Comparison of ENCODE assay signal across 10 mouse cellular contexts in genomic region chr5:135800927-135801326, GRCm38 (mm10). TPM values are rescaled to one million over a fixed set of nuclear protein-coding genes. Genes with fewer than 3 reads are reported as not detected.
DNase-seq lines count a peak whose midpoint lies in the region; ATAC-seq lines count a peak whose summit lies in the region.
"Had no signal": no experiment of that assay in that cellular context is flagged by ENCODE, and none has a peak within 500 bp of the region (broad histone marks: within the 10 kb centered on the region; RNA-seq: fewer than 3 reads in every experiment).

No protein-coding gene starts in this region.

- H3K36me3 ChIP-seq in forebrain, embryonic 10.5 days (replicated peaks) = no peaks in the 10 kb centered on the region
- H3K36me3 ChIP-seq in forebrain, embryonic 11.5 days (ENCODE audit: control insufficient read depth, insufficient read depth, low read length) = no peaks in the 10 kb centered on the region
- H3K36me3 ChIP-seq in hindbrain, embryonic 11.5 days (ENCODE audit: control insufficient read depth, insufficient read depth, low read length) = no peaks in the 10 kb centered on the region
- no peaks in the 10 kb centered on the region for H3K36me3 ChIP-seq in midbrain, embryonic 16.5 days (ENCODE audit: control insufficient read depth, insufficient read depth, low read length)
- H3K36me3 ChIP-seq in liver, embryonic 11.5 days (ENCODE audit: control insufficient read depth, insufficient read depth, low read length) = no peaks in the 10 kb centered on the region

- H3K9me3 ChIP-seq in forebrain, embryonic 10.5 days = no peaks in the 10 kb centered on the region
- no peaks in the 10 kb centered on the region for H3K9me3 ChIP-seq in forebrain, embryonic 11.5 days (ENCODE audit: control insufficient read depth, low read length)
- no peaks in the 10 kb centered on the region for H3K9me3 ChIP-seq in hindbrain, embryonic 11.5 days (ENCODE audit: control insufficient read depth, low read length)
- H3K9me3 ChIP-seq in midbrain, embryonic 16.5 days (replicated peaks; ENCODE audit: control insufficient read depth, low read length, poor library complexity, severe bottlenecking) = no peaks in the 10 kb centered on the region; the same call in 1 of the 2 replicates
- no peaks in the 10 kb centered on the region for H3K9me3 ChIP-seq in liver, embryonic 11.5 days (ENCODE audit: control insufficient read depth, low read length)

- ATAC-seq in forebrain, embryonic 11.5 days (replicated peaks; ENCODE audit: low FRiP score) = no peak
- peak; percentile 75 for ATAC-seq in hindbrain, embryonic 11.5 days (ENCODE audit: low FRiP score)
- peak; percentile 57 for ATAC-seq in midbrain, embryonic 16.5 days
- no peak for ATAC-seq in liver, embryonic 11.5 days (replicated peaks; ENCODE audit: low FRiP score)
- ATAC-seq: CD4-positive, CD25-positive, alpha-beta regulatory T cell, adult 4 months had no signal

- H3K9ac ChIP-seq in forebrain, embryonic 11.5 days (ENCODE audit: low read length) = no peak overlapping the region
- no peak overlapping the region for H3K9ac ChIP-seq in hindbrain, embryonic 11.5 days (ENCODE audit: low read depth, low read length)
- peak overlapping the region; percentile 36 for H3K9ac ChIP-seq in midbrain, embryonic 16.5 days (ENCODE audit: low read depth, low read length)
- H3K9ac ChIP-seq in liver, embryonic 11.5 days (ENCODE audit: low read depth, low read length) = no peak overlapping the region

- H3K4me2 ChIP-seq in forebrain, embryonic 11.5 days (ENCODE audit: low read depth, low read length, severe bottlenecking) = no peak overlapping the region
- H3K4me2 ChIP-seq in hindbrain, embryonic 11.5 days (replicated peaks; ENCODE audit: low read depth, low read length) = no peak overlapping the region
- H3K4me2 ChIP-seq in midbrain, embryonic 16.5 days (ENCODE audit: low read length) = no peak overlapping the region
- no peak overlapping the region for H3K4me2 ChIP-seq in liver, embryonic 11.5 days

- H3K4me1 ChIP-seq in forebrain, embryonic 10.5 days = peaks cover 17% of the 10 kb centered on the region
- H3K4me1 ChIP-seq in forebrain, embryonic 11.5 days (replicated peaks; ENCODE audit: control insufficient read depth, insufficient read depth, low read length) = no peaks in the 10 kb centered on the region
- 0 out of 2 replicates have a peak, but pooled peaks cover 4% of the 10 kb centered on the region for H3K4me1 ChIP-seq in hindbrain, embryonic 11.5 days (replicated peaks; ENCODE audit: control insufficient read depth, insufficient read depth, low read length)
- H3K4me1 ChIP-seq in midbrain, embryonic 16.5 days (ENCODE audit: control insufficient read depth, insufficient read depth, low read length) = peaks cover 13% of the 10 kb centered on the region
- no peaks in the 10 kb centered on the region for H3K4me1 ChIP-seq in liver, embryonic 11.5 days (replicated peaks; ENCODE audit: control insufficient read depth, insufficient read depth, low read length)

- peak; percentile 19 for DNase-seq in forebrain, embryonic 10.5 days (ENCODE audit: extremely low spot score, low spot score)
- DNase-seq in forebrain, embryonic 11.5 days (ENCODE audit: low spot score) = no peak
- peak; percentile 70 for DNase-seq in ZHBTc4 (ENCODE audit: low read depth, low spot score)
- DNase-seq in hindbrain, embryonic 11.5 days (ENCODE audit: low spot score) = peak; percentile 44
- no peak for DNase-seq in urinary bladder, postnatal 14 days (ENCODE audit: low spot score)
- no peak for DNase-seq in liver, embryonic 11.5 days (ENCODE audit: low spot score)
- no peak for DNase-seq in left cerebral cortex, postnatal 25 days (ENCODE audit: low spot score in 2 of 2)
- DNase-seq: spleen, adult 18-20 months had no signal

- no peak overlapping the region for H3K4me3 ChIP-seq in forebrain, embryonic 10.5 days
- no peak overlapping the region for H3K4me3 ChIP-seq in forebrain, embryonic 11.5 days (ENCODE audit: low read depth, low read length)
- no peak overlapping the region for H3K4me3 ChIP-seq in hindbrain, embryonic 11.5 days (ENCODE audit: low read depth, low read length)
- H3K4me3 ChIP-seq in midbrain, embryonic 16.5 days (ENCODE audit: low read depth, low read length) = no peak overlapping the region
- no peak overlapping the region for H3K4me3 ChIP-seq in liver, embryonic 11.5 days (ENCODE audit: low read depth, low read length)

- H3K27ac ChIP-seq in forebrain, embryonic 10.5 days = 0 out of 2 replicates have a peak overlapping the region, but pooled peaks have one; percentile 11
- H3K27ac ChIP-seq in forebrain, embryonic 11.5 days (ENCODE audit: low read depth, low read length) = no peak overlapping the region
- peak overlapping the region; percentile 70 for H3K27ac ChIP-seq in hindbrain, embryonic 11.5 days (ENCODE audit: low read depth, low read length)
- H3K27ac ChIP-seq in midbrain, embryonic 16.5 days (ENCODE audit: low read length) = peak overlapping the region; percentile 64
- no peak overlapping the region for H3K27ac ChIP-seq in liver, embryonic 11.5 days (ENCODE audit: low read depth, low read length)

- intact Hi-C loops in left cerebral cortex, postnatal 25 days (cut with DNase I) = no loop called here

- WGBS in forebrain, embryonic 10.5 days = 3% methylated on average over 6 of the region's 6 CpGs
- WGBS in forebrain, embryonic 11.5 days = 1% methylated on average over 6 of the region's 6 CpGs
- WGBS in hindbrain, embryonic 11.5 days = 3% methylated on average over 6 of the region's 6 CpGs
- 3% methylated on average over 6 of the region's 6 CpGs for WGBS in midbrain, embryonic 16.5 days
- WGBS in liver, embryonic 11.5 days = 10% methylated on average over 6 of the region's 6 CpGs

- peaks cover 10% of the 10 kb centered on the region for H3K27me3 ChIP-seq in forebrain, embryonic 10.5 days (ENCODE audit: poor library complexity, severe bottlenecking)
- no peaks in the 10 kb centered on the region for H3K27me3 ChIP-seq in forebrain, embryonic 11.5 days (ENCODE audit: control insufficient read depth, insufficient read depth, low read length)
- no peaks in the 10 kb centered on the region for H3K27me3 ChIP-seq in hindbrain, embryonic 11.5 days (ENCODE audit: control insufficient read depth, insufficient read depth, low read length)
- H3K27me3 ChIP-seq in midbrain, embryonic 16.5 days (ENCODE audit: control insufficient read depth, insufficient read depth, low read depth, low read length) = no peaks in the 10 kb centered on the region
- H3K27me3 ChIP-seq in liver, embryonic 11.5 days (replicated peaks; ENCODE audit: control insufficient read depth, insufficient read depth, low read length) = peaks cover 10% of the 10 kb centered on the region; the same call in 1 of the 2 replicates

RNA-seq across cellular contexts. Expression of gene Srrm3, which starts 5.8 kb away (rescaled TPM):
- polyA plus RNA-seq in forebrain, embryonic 10.5 days (2016; fragmentation: Nextera tagmentation; extraction: Ambion mirVana) = 2.9 and 4.2 TPM in 2 replicates
- polyA plus RNA-seq in forebrain, embryonic 11.5 days (2014; fragmentation: Nextera tagmentation; extraction: Ambion mirVana) = 12.3 and 12.7 TPM in 2 replicates
- polyA plus RNA-seq in hindbrain, embryonic 11.5 days (2014; fragmentation: Nextera tagmentation; extraction: Ambion mirVana) = 33.2 and 39.8 TPM in 2 replicates
- 76.2 and 89.7 TPM in 2 replicates for polyA plus RNA-seq in midbrain, embryonic 16.5 days (2015; fragmentation: Nextera tagmentation; extraction: Ambion mirVana)
- polyA plus RNA-seq in liver, embryonic 11.5 days (2014; fragmentation: Nextera tagmentation; extraction: Ambion mirVana) = 0.04 and 0.16 TPM in 2 replicates
- 10 to 100 TPM; 85.4 to 98.1 TPM for total RNA-seq in left cerebral cortex, postnatal 25 days (2021)
- polyA plus RNA-seq: CD4-positive, CD25-positive, alpha-beta regulatory T cell, adult 4 months had no signal

RNA-seq across cellular contexts. Expression of gene Mdh2, which starts 22.6 kb away (rescaled TPM):
- polyA plus RNA-seq in forebrain, embryonic 10.5 days (2016; fragmentation: Nextera tagmentation; extraction: Ambion mirVana) = 573 and 579 TPM in 2 replicates
- polyA plus RNA-seq in forebrain, embryonic 11.5 days (2014; fragmentation: Nextera tagmentation; extraction: Ambion mirVana) = 526 and 536 TPM in 2 replicates
- polyA plus RNA-seq in hindbrain, embryonic 11.5 days (2014; fragmentation: Nextera tagmentation; extraction: Ambion mirVana) = 620 and 621 TPM in 2 replicates
- polyA plus RNA-seq in midbrain, embryonic 16.5 days (2015; fragmentation: Nextera tagmentation; extraction: Ambion mirVana) = 565 and 600 TPM in 2 replicates
- polyA plus RNA-seq in liver, embryonic 11.5 days (2014; fragmentation: Nextera tagmentation; extraction: Ambion mirVana) = 625 and 635 TPM in 2 replicates
- 100 to 1,000 TPM; 389 to 397 TPM for total RNA-seq in left cerebral cortex, postnatal 25 days (2021)

RNA-seq across cellular contexts. Expression of gene Styxl1, which starts 22.7 kb away (rescaled TPM):
- 0.25 TPM in 1 of 2 replicates, not detected in the other for polyA plus RNA-seq in forebrain, embryonic 10.5 days (2016; fragmentation: Nextera tagmentation; extraction: Ambion mirVana)
- not detected in 2 replicates for polyA plus RNA-seq in forebrain, embryonic 11.5 days (2014; fragmentation: Nextera tagmentation; extraction: Ambion mirVana)
- polyA plus RNA-seq in hindbrain, embryonic 11.5 days (2014; fragmentation: Nextera tagmentation; extraction: Ambion mirVana) = 0.36 and 0.54 TPM in 2 replicates
- 0.24 and 0.46 TPM in 2 replicates for polyA plus RNA-seq in midbrain, embryonic 16.5 days (2015; fragmentation: Nextera tagmentation; extraction: Ambion mirVana)
- polyA plus RNA-seq in liver, embryonic 11.5 days (2014; fragmentation: Nextera tagmentation; extraction: Ambion mirVana) = 0.29 TPM in 1 of 2 replicates, not detected in the other
- total RNA-seq in left cerebral cortex, postnatal 25 days (2021) = not detected

RNA-seq across cellular contexts. Expression of gene Tmem120a, which starts 56.7 kb away (rescaled TPM):
- polyA plus RNA-seq in forebrain, embryonic 10.5 days (2016; fragmentation: Nextera tagmentation; extraction: Ambion mirVana) = 54.5 and 61.6 TPM in 2 replicates
- 46.1 and 49.0 TPM in 2 replicates for polyA plus RNA-seq in forebrain, embryonic 11.5 days (2014; fragmentation: Nextera tagmentation; extraction: Ambion mirVana)
- polyA plus RNA-seq in hindbrain, embryonic 11.5 days (2014; fragmentation: Nextera tagmentation; extraction: Ambion mirVana) = 62.5 and 70.0 TPM in 2 replicates
- 87.2 and 87.8 TPM in 2 replicates for polyA plus RNA-seq in midbrain, embryonic 16.5 days (2015; fragmentation: Nextera tagmentation; extraction: Ambion mirVana)
- polyA plus RNA-seq in liver, embryonic 11.5 days (2014; fragmentation: Nextera tagmentation; extraction: Ambion mirVana) = 23.2 and 23.7 TPM in 2 replicates
- total RNA-seq in left cerebral cortex, postnatal 25 days (2021) = 10 to 100 TPM; 13.5 to 18.7 TPM

Comparison
In these comparisons a context has a peak if more than half of its experiments do, and no peak if none do; other contexts are left out.
1. DNase-seq: peak in forebrain, embryonic 10.5 days (single experiment), ZHBTc4 (single experiment) and hindbrain, embryonic 11.5 days (single experiment); none in forebrain, embryonic 11.5 days (single experiment), urinary bladder, postnatal 14 days (single experiment), liver, embryonic 11.5 days (single experiment) and left cerebral cortex, postnatal 25 days (0 of 2).
2. H3K27ac ChIP-seq: peak in forebrain, embryonic 10.5 days (single experiment), hindbrain, embryonic 11.5 days (single experiment) and midbrain, embryonic 16.5 days (single experiment); none in forebrain, embryonic 11.5 days (single experiment) and liver, embryonic 11.5 days (single experiment).
3. ATAC-seq: peak in hindbrain, embryonic 11.5 days (single experiment) and midbrain, embryonic 16.5 days (single experiment); none in forebrain, embryonic 11.5 days (single experiment) and liver, embryonic 11.5 days (single experiment).